Mouse (Mus musculus) thymus, adult 2 months (tissue): ENCODE measurements around the gene Cdadc1. TPM values are rescaled to one million over a fixed set of nuclear protein-coding genes. Genes with fewer than 3 reads are reported as not detected.

Source experiments
- DNase-seq: peaks from one replicate; pipeline ENCODE4 v3.0.0; 2021
- H3K27ac ChIP-seq: fragments of 200-500 bp; 2 replicates; pipeline ENCODE4 v1.5.1; 2012; ENCODE audit warnings: low read length, control low read depth; ENCODE audit not compliant: control insufficient read depth, insufficient read depth
- H3K27me3 ChIP-seq: fragments of 200-500 bp; 2 replicates; pipeline ENCODE4 v1.6.1; 2012; ENCODE audit warnings: mild to moderate bottlenecking, low read length, moderate library complexity, mixed read lengths; ENCODE audit not compliant: control insufficient read depth, insufficient read depth
- H3K36me3 ChIP-seq: fragments of 200-500 bp; 2 replicates; pipeline ENCODE4 v1.6.1; 2012; ENCODE audit warnings: mild to moderate bottlenecking, low read length, moderate library complexity; ENCODE audit not compliant: control insufficient read depth, insufficient read depth
- H3K4me1 ChIP-seq: fragments of 200-500 bp; replicated peaks from 2 replicates; pipeline ENCODE4 v1.6.1; 2012; ENCODE audit warnings: low read length; ENCODE audit not compliant: control insufficient read depth, insufficient read depth
- H3K4me3 ChIP-seq: fragments of 200-500 bp; 2 replicates; pipeline ENCODE4 v1.5.1; 2012; ENCODE audit warnings: mild to moderate bottlenecking, low read length, control low read depth, moderate library complexity; ENCODE audit not compliant: control insufficient read depth, insufficient read depth
- CTCF ChIP-seq: fragments of 200-500 bp; IDR thresholded peaks from 2 replicates; pipeline ENCODE4 v1.5.1; 2012; ENCODE audit warnings: mild to moderate bottlenecking, control low read depth, low read length, moderate library complexity, borderline replicate concordance; ENCODE audit not compliant: control insufficient read depth, poor library complexity, insufficient read depth; ENCODE audit errors: extremely low read depth
- POLR2A ChIP-seq: fragments of 200-500 bp; IDR thresholded peaks from 2 replicates; pipeline ENCODE4 v1.6.1; 2012; ENCODE audit warnings: mild to moderate bottlenecking, low read length, control low read depth, moderate library complexity; ENCODE audit not compliant: control insufficient read depth, poor library complexity, insufficient read depth; ENCODE audit errors: extremely low read depth
- WGBS: fragments of 180-500 bp; shearing (Covaris S2); methylation state at CpG from one replicate; pipeline ENCODE4 v1.1.7; 2018; 5-methylcytosine and 5-hydroxymethylcytosine counted together
- polyA plus RNA-seq: library from polyadenylated mRNA; depleted of rRNA; stranded (reverse); fragments of >200 nt; gene quantifications from 2 replicates; pipeline ENCODE4 v1.2.3, GENCODE M21; 2012

Cdadc1 gene
- polyA plus RNA-seq, 1 experiment, result 6.2 TPM

- Histone ChIP-seq H3K4me1 (peaks cover 7% of the 10 kb centered on the region; the same call in 1 of the 2 replicates), H3K27ac (no peak overlapping the region), H3K4me3 (peak overlapping the region; percentile 27), H3K27me3 (no peaks in the 10 kb centered on the region), H3K36me3 (no peaks in the 10 kb centered on the region)
- DNase-seq, result peak; percentile 78
- 67% methylated on average over 13 of the region's 13 CpGs for WGBS
- no peak for TF ChIP-seq POLR2A
- TF ChIP-seq CTCF, result 0 out of 2 replicates have a peak, but pooled peaks have one; percentile 30
Observed at GRCm38 (mm10) chr14:59555928-59556531, 41.7 kb downstream of the Cdadc1 start.

GRCm38 (mm10) chr14:59555018-59555417, 42.7 kb downstream of the Cdadc1 start:
- H3K4me1 ChIP-seq, result peaks cover 7% of the 10 kb centered on the region; the same call in 1 of the 2 replicates
- DNase-seq, result no peak
- H3K36me3 ChIP-seq, result no peaks in the 10 kb centered on the region
- WGBS, result 47% methylated on average over 8 of the region's 8 CpGs
- no peak overlapping the region for H3K4me3 ChIP-seq
- no peak for TF ChIP-seq POLR2A
- no peak for TF ChIP-seq CTCF
- no peak overlapping the region for H3K27ac ChIP-seq
- H3K27me3 ChIP-seq, result no peaks in the 10 kb centered on the region

GRCm38 (mm10) chr14:59554025-59554424, 43.7 kb downstream of the Cdadc1 start:
- Histone ChIP-seq H3K4me1 (peaks cover 7% of the 10 kb centered on the region; the same call in 1 of the 2 replicates), H3K27me3 (no peaks in the 10 kb centered on the region), H3K4me3 (no peak overlapping the region), H3K27ac (no peak overlapping the region), H3K36me3 (no peaks in the 10 kb centered on the region)
- TF ChIP-seq CTCF (no peak), POLR2A (no peak)
- no peak for DNase-seq
- WGBS, result 95% methylated on average over 5 of the region's 5 CpGs

- Histone ChIP-seq H3K27me3 (no peaks in the 10 kb centered on the region), H3K4me1 (peaks cover 7% of the 10 kb centered on the region; the same call in 1 of the 2 replicates), H3K27ac (no peak overlapping the region), H3K36me3 (no peaks in the 10 kb centered on the region), H3K4me3 (no peak overlapping the region)
- DNase-seq, result no peak
- TF ChIP-seq POLR2A (no peak), CTCF (no peak)
- 93% methylated on average over 8 of the region's 8 CpGs for WGBS
Observed at GRCm38 (mm10) chr14:59551956-59552355, 45.8 kb downstream of the Cdadc1 start.

GRCm38 (mm10) chr14:59550841-59551240, 46.9 kb downstream of the Cdadc1 start:
- Histone ChIP-seq H3K4me3 (no peak overlapping the region), H3K27me3 (no peaks in the 10 kb centered on the region), H3K27ac (no peak overlapping the region), H3K4me1 (peaks cover 7% of the 10 kb centered on the region; the same call in 1 of the 2 replicates), H3K36me3 (no peaks in the 10 kb centered on the region)
- DNase-seq, result no peak
- TF ChIP-seq CTCF, result no peak
- TF ChIP-seq POLR2A, result no peak
- WGBS, result 96% methylated on average over 2 of the region's 2 CpGs

GRCm38 (mm10) chr14:59549106-59549505, 48.7 kb downstream of the Cdadc1 start:
- TF ChIP-seq POLR2A, result no peak
- no peak for TF ChIP-seq CTCF
- no peak for DNase-seq
- no peaks in the 10 kb centered on the region for H3K36me3 ChIP-seq
- H3K27me3 ChIP-seq, result no peaks in the 10 kb centered on the region
- 0 out of 2 replicates have a peak, but pooled peaks cover 2% of the 10 kb centered on the region for H3K4me1 ChIP-seq
- H3K4me3 ChIP-seq, result no peak overlapping the region
- H3K27ac ChIP-seq, result no peak overlapping the region
- WGBS, result 96% methylated on average over 6 of the region's 6 CpGs
